Mouse (Mus musculus) monocyte, adult 5-6 weeks (primary cell): ENCODE measurements around the gene Ttc28. TPM values are rescaled to one million over a fixed set of nuclear protein-coding genes. Genes with fewer than 3 reads are reported as not detected.

Experiments used
- ATAC-seq: fragments of 153-309, 156-312 bp; replicated peaks from 2 replicates; pipeline ENCODE4 v1.8.0; 2017; ENCODE audit warnings: mild to moderate bottlenecking; ENCODE audit not compliant: low TSS enrichment, insufficient number of reproducible peaks, severe bottlenecking, poor library complexity, low FRiP score
- total RNA-seq: library from RNA; stranded (forward); fragments of 200-1000, 200-491, 200-594 nt; gene quantifications from 3 replicates; pipeline ENCODE4 v1.2.3, GENCODE M21; 2017

Gene Ttc28
- total RNA-seq, 1 experiment from 2014 or later = 2.4 TPM

DNA sequence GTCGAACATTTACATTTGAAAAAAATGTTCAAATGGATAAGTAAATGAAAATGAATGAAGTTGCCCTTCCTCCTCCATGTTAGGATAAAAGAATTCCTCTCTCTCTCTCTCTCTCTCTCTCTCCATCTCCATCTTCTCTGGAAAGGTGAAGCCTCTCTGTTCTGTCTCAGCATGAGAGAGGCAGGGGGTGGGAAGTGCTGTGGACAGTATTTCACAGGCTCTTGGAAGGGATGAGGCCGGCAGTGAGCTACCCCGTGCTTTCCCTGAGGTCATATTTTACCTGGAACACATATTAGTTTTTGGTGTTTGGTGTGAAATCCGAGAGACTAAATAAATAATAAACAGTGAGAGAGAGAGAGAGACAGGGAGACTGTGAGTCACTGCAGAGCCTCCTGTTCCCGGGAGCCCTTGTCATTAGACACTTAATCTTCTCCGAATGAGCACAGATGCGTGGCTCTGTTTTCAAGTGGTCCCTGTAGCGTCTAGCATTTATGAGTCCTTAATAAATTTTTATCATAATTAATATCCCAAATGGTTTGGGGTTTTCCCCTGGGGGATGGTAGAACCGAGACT, 284.8 kb downstream of the Ttc28 start:
- no peak for ATAC-seq

- no peak for ATAC-seq
Measured at GRCm38 (mm10) chr5:111170383-111170782, 290.8 kb downstream of the Ttc28 start.

DNA sequence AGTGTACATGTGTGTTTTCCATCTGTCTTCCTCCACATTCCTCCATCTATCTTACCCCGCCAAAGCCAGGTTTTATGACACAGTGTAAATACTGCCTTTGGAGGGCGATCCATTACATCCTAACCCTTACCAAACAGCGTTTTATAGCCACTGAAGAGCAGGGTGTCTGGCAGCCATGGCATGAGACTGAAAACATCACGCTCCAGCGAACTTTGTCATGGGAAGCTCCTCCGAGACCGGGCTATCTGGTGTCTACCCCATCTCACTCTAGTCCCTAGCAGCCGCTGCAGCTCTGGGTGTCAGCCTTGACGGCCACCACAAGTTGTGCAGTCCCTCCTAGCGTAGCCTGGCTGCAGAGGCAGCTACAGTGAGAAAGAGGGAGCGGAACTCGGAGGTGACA, 295.8 kb downstream of the Ttc28 start:
- ATAC-seq = no peak

- no peak for ATAC-seq
Measured at GRCm38 (mm10) chr5:111175842-111176241, 296.2 kb downstream of the Ttc28 start.

GRCm38 (mm10) chr5:111176441-111176840, 296.8 kb downstream of the Ttc28 start:
- ATAC-seq = no peak

DNA sequence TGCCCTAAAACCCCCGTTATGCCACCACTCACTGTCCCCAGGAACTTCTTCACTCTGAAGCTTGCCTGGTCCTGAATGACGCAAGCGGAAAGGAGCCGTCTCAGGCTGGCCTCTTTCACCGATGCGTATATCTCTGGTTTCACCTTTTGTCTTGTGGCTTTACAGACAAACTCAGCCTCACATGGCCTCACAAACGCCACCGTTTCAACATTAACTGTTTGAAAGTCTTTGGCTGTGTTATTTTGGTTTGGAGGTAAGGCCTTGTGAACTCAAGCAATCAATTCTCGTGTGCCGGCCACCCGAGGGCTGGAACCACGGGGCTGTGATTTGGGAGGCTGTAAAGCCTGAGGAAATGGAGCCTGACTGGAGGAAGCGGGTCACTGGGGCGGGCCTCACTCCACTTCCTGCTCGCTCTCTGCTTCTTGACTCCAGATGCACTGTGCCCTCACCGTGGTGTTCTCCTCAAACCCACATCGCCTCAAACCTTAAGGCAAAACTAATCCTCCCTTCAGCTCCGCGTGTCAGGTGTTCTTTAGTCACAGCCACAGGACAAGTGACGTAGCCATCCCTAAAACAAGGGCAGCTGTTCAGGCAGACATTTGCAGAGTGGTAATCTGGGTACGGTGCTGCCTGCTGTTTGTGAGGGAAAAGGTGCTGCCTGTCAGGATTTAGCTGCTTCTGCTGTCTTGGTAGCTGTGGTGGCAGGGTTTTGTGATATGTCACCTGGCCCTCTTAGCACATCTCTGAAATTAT, 298.9 kb downstream of the Ttc28 start:
- peak; percentile 94 for ATAC-seq

GRCm38 (mm10) chr5:111179651-111180050, 300.0 kb downstream of the Ttc28 start:
- no peak for ATAC-seq

- no peak for ATAC-seq
Measured at GRCm38 (mm10) chr5:111180091-111181053, 300.8 kb downstream of the Ttc28 start.

DNA sequence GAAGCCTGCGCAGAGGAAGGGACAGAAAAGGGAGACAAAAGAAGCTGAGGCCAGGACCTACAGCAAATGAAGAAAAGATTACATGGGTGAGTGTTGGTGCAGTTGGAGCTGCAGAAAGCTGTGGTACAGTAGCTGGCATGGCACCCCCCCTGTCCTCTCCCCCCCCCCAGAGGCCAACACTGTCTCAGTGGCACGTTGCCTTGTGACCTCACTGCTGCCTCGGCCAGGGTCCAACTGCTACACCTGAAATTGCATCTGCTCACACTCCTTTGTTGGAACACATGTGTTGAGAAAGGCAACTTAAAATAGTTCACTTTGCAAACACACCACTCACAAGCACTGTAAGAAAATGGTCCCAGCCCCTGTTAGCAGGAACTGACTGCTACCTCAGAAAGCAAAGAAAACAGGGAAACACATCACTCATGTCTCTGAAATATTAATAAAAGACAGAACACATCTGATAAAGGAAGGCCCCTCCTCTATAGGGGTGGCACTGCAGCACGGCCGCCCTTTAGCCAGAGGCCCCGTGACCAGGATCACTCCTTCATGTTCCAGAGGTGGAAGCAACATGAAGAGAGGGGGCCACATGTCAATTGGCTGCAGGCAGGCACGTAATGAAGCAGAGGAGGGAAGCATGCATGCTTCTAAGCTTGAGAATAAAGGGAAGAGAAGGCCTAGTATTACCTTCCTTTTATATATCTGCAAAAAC, 301.8 kb downstream of the Ttc28 start:
- no peak for ATAC-seq

GRCm38 (mm10) chr5:111186600-111186999, 307.0 kb downstream of the Ttc28 start:
- ATAC-seq = no peak

DNA sequence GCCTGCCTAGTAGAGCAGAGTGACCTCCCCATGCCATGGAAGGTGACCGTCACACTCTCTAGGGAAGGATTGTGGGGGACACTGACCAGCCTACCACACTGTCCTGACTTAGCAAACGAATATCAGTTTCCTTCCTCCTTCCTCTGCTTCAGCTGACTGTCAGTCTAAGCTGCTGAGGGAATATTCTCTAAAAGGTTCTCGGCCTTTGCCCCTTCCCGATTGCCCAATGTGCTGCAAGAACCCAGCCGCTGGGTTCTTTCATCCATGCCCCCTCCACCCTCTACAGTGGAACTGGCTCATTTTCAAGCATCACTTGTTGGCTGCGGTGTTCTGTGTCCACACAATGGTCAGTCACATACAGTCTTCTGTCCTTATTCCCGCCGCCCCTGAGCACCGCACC, 312.4 kb downstream of the Ttc28 start:
- ATAC-seq = no peak

DNA sequence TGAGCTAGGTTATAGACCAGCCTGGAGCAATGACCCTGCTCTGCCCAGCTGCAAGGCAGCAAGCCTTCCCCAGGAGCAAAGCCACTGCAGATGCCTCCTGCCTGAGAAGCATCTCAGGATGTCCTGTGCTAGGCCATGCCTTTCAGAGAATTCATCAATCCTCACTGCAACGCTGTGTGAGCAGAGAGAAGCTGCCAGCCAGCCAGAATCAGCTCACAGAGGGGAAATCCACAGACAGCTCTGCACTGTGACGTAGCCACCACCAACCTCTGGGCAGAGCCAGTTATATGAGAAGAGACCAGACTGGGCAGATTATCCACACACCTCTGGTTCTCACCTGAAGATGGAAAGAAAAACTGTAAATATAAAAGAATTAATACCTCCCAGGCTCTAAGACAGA, 315.2 kb downstream of the Ttc28 start:
- no peak for ATAC-seq

- ATAC-seq = no peak; the same call in 1 of the 2 replicates
Measured at GRCm38 (mm10) chr5:111195488-111196485, 316.2 kb downstream of the Ttc28 start.

DNA sequence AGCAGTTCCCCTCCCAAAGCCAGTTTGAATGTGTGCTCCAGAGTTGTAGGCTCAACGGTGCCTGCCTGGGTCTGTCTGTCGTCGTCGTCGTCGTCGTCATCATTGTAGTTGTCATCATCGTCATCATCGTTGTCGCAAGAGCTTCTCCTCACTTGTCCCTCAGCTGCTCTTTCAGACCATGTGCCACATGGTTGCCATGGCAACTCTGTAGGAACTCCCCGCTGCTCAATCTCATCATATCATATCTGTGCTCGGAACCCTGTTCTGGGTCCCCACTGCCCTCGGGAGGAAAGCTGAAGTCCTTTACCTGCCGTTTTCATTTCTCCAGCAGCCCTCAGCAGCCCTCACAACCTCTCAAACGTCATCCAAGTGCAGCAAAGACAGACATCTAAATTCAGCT, 318.1 kb downstream of the Ttc28 start:
- ATAC-seq = no peak

DNA sequence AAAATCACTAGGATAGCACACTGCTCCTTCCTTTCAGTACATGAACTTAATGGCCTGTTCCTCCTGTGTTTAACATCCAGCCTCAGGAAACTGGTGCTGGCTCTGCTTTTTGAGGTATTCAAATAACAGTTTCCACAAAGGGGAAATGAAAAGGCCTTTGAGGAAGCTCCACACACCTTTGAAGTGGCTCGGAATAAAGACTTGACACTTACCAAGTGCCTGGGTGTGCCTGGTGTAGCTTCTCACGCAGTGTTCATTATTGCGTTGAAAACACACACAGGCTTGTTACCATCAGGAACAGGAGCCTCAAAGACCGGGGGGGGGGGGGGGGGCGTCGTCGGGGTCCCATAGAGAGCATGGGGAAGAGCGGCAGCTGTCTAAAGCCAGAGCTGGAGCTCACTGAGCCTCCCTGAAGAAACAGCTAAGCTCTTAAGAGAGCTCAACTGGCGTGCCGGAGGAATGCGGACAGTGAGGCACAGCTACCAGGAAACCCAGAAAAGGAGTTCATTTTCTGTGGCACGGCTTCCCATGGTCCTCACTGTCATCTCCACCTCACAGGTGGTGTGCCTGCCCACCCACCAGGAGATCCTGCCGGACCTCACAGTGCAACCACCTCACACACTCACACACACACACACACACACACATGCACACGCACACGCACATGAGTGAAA, 320.7 kb downstream of the Ttc28 start:
- ATAC-seq = no peak

DNA sequence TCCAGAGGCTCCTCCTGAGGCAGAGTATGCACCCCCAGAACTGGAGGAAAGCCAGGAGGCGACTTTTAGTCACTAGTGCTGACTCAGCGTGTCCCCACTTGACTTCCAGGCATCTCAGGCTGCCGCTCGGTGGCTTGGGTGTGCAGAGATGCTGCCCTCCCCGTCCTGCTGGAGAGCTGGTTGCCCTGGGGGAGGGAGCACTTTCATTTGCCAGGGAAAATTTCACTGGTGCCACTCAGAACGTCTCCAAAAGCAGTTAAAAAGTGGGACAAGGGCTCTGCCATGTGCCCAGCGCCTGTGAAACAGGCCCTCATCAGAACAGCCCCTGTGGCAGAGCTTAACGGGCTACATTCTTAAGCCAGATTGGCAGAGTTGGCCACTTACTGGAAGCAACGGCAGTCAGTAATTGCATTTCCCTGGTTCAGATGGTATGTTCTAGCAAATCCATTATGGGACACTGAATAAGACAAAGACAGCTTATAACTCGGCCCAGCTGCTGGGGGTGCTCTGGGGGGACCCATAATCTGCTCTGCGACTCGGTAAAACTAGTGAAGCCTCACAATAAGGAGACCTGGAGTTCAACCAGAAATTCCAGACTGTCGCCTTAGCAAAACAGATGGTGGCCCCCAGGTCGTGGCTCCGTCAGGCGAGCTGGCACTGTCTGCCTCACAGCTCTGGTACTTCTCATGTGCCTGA, 321.5 kb downstream of the Ttc28 start:
- ATAC-seq = no peak

GRCm38 (mm10) chr5:111204221-111204620, 324.6 kb downstream of the Ttc28 start:
- ATAC-seq = no peak
